Mouse (Mus musculus) thymus, adult 2 months (tissue): ENCODE measurements at regions not wholly inside any gene's neighbourhood (a gene's known extent, or its start where the extent isn't known, plus 50 kb on each side); places are given as distances from the start of the nearest gene placed in this dataset.

Experiments used
- CTCF ChIP-seq: fragments of 200-500 bp; IDR thresholded peaks from 2 replicates; pipeline ENCODE4 v1.5.1; 2012; ENCODE audit warnings: mild to moderate bottlenecking, control low read depth, low read length, moderate library complexity, borderline replicate concordance; ENCODE audit not compliant: control insufficient read depth, poor library complexity, insufficient read depth; ENCODE audit errors: extremely low read depth
- POLR2A ChIP-seq: fragments of 200-500 bp; IDR thresholded peaks from 2 replicates; pipeline ENCODE4 v1.6.1; 2012; ENCODE audit warnings: mild to moderate bottlenecking, low read length, control low read depth, moderate library complexity; ENCODE audit not compliant: control insufficient read depth, poor library complexity, insufficient read depth; ENCODE audit errors: extremely low read depth

DNA sequence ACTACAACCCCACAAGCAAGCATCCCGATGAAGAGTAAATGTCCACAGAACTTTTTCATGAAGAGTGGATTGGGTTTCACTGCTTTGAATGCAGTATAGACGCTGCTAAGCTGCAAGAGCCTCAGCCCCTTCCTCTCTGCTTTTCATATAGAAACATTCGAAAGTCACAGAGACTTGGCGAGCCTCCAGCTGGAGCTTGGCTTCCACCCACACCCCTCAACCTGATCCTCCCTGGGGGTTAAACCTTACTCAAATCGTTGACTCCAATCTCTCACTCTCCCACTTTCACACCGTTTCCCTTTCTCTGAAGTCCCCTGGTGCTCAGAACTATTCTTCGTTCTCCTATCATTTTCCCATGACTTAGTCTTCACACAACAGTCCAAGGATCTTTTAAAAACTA lies 437.0 kb upstream of the Fam160b2 start:
- TF ChIP-seq CTCF, result no peak
- TF ChIP-seq POLR2A, result no peak
